Mouse (Mus musculus) C2C12 (cell line): ENCODE measurements at regions not wholly inside any gene's neighbourhood (a gene's known extent, or its start where the extent isn't known, plus 50 kb on each side); places are given as distances from the start of the nearest gene placed in this dataset.

Experiments used
- H3K27me3 ChIP-seq: one replicate; pipeline ENCODE4 v1.6.1; 2011; ENCODE audit not compliant: control insufficient read depth, insufficient read depth, insufficient read length
- H3K36me3 ChIP-seq: one replicate; pipeline ENCODE4 v1.6.1; 2011; ENCODE audit not compliant: control insufficient read depth, insufficient read depth
- H3K4me3 ChIP-seq: one replicate; pipeline ENCODE4 v1.5.1; 2011; ENCODE audit warnings: mild to moderate bottlenecking, control low read depth; ENCODE audit not compliant: poor library complexity, insufficient read depth, severe bottlenecking
- H3K79me2 ChIP-seq: one replicate; pipeline ENCODE4 v1.6.1; 2011; ENCODE audit not compliant: control insufficient read depth, insufficient read depth
- H3K79me3 ChIP-seq: one replicate; pipeline ENCODE4 v1.6.1; 2011; ENCODE audit warnings: low read depth, control low read depth
- H3ac ChIP-seq: one replicate; pipeline ENCODE3; 2011; ENCODE audit warnings: low read depth; ENCODE audit not compliant: control insufficient read depth, insufficient read length
- CEBPB ChIP-seq: IDR thresholded peaks from one replicate; pipeline ENCODE4 v1.6.1; 2011; ENCODE audit warnings: low read depth, mild to moderate bottlenecking, control low read depth, moderate library complexity
- CTCF ChIP-seq: IDR thresholded peaks from one replicate; pipeline ENCODE4 v1.5.1; 2011; ENCODE audit not compliant: control insufficient read depth, insufficient read depth, insufficient read length
- FOSL1 ChIP-seq: IDR thresholded peaks from one replicate; pipeline ENCODE4 v1.8.0; 2011; ENCODE audit warnings: mild to moderate bottlenecking, low read length; ENCODE audit not compliant: poor library complexity, insufficient read depth, severe bottlenecking
- MAX ChIP-seq: IDR thresholded peaks from one replicate; pipeline ENCODE4 v1.6.1; 2011; ENCODE audit warnings: mild to moderate bottlenecking, control low read depth
- MYOD1 ChIP-seq: IDR thresholded peaks from one replicate; pipeline ENCODE4 v1.6.1; 2011; ENCODE audit warnings: low read depth; ENCODE audit not compliant: control insufficient read depth, insufficient read length
- MYOG ChIP-seq: IDR thresholded peaks from one replicate; pipeline ENCODE4 v1.6.1; 2011; ENCODE audit not compliant: control insufficient read depth, insufficient read length; ENCODE audit errors: extremely low read depth
- USF1 ChIP-seq: IDR thresholded peaks from one replicate; pipeline ENCODE4 v1.6.1; 2011; ENCODE audit warnings: low read depth, mild to moderate bottlenecking, control low read depth, moderate library complexity

- Histone ChIP-seq H3K79me2 (no peaks in the 10 kb centered on the region), H3K27me3 (no peaks in the 10 kb centered on the region), H3K79me3 (no peaks in the 10 kb centered on the region), H3K36me3 (no peaks in the 10 kb centered on the region), H3ac (no peak overlapping the region), H3K4me3 (no peak overlapping the region)
- no peak for TF ChIP-seq CTCF
- no peak for TF ChIP-seq USF1
- no peak for TF ChIP-seq FOSL1
- TF ChIP-seq CEBPB, result no peak
- no peak for TF ChIP-seq MYOD1
- TF ChIP-seq MYOG, result no peak
- TF ChIP-seq MAX, result no peak
Measured at GRCm38 (mm10) chr15:26953818-26954385, 58.5 kb upstream of the Fbxl7 start.

GRCm38 (mm10) chr15:26958980-26959379, 63.6 kb upstream of the Fbxl7 start:
- Histone ChIP-seq H3ac (no peak overlapping the region), H3K79me3 (no peaks in the 10 kb centered on the region), H3K27me3 (peaks cover 8% of the 10 kb centered on the region), H3K4me3 (no peak overlapping the region), H3K79me2 (no peaks in the 10 kb centered on the region), H3K36me3 (no peaks in the 10 kb centered on the region)
- TF ChIP-seq MYOG (no peak), MYOD1 (no peak), CTCF (no peak), MAX (no peak), CEBPB (no peak), FOSL1 (no peak), USF1 (no peak)

GRCm38 (mm10) chr15:26968392-26969025, 73.1 kb upstream of the Fbxl7 start:
- no peaks in the 10 kb centered on the region for H3K36me3 ChIP-seq
- no peaks in the 10 kb centered on the region for H3K79me2 ChIP-seq
- H3ac ChIP-seq, result no peak overlapping the region
- peaks cover 16% of the 10 kb centered on the region for H3K27me3 ChIP-seq
- H3K79me3 ChIP-seq, result no peaks in the 10 kb centered on the region
- TF ChIP-seq CTCF (no peak), USF1 (no peak), FOSL1 (no peak), MYOD1 (no peak), MYOG (no peak), MAX (no peak), CEBPB (no peak)
- H3K4me3 ChIP-seq, result no peak overlapping the region

- Histone ChIP-seq H3ac (no peak overlapping the region), H3K79me2 (no peaks in the 10 kb centered on the region), H3K27me3 (peaks cover 5% of the 10 kb centered on the region), H3K36me3 (no peaks in the 10 kb centered on the region), H3K4me3 (no peak overlapping the region), H3K79me3 (no peaks in the 10 kb centered on the region)
- TF ChIP-seq MYOG (no peak), MAX (no peak), CTCF (no peak), USF1 (no peak), MYOD1 (no peak), CEBPB (no peak), FOSL1 (no peak)
Measured at GRCm38 (mm10) chr15:26970770-26971169, 75.4 kb upstream of the Fbxl7 start.

GRCm38 (mm10) chr15:26993054-26993453, 97.7 kb upstream of the Fbxl7 start:
- H3K79me2 ChIP-seq, result no peaks in the 10 kb centered on the region
- H3K27me3 ChIP-seq, result peaks cover 4% of the 10 kb centered on the region
- H3K36me3 ChIP-seq, result no peaks in the 10 kb centered on the region
- no peaks in the 10 kb centered on the region for H3K79me3 ChIP-seq
- no peak for TF ChIP-seq CTCF
- TF ChIP-seq MYOD1, result no peak
- TF ChIP-seq MYOG, result no peak
- no peak for TF ChIP-seq MAX
- TF ChIP-seq CEBPB, result no peak
- TF ChIP-seq FOSL1, result no peak
- TF ChIP-seq USF1, result no peak
- H3ac ChIP-seq, result no peak overlapping the region
- H3K4me3 ChIP-seq, result no peak overlapping the region

GRCm38 (mm10) chr15:27009069-27009468, 113.7 kb upstream of the Fbxl7 start:
- no peak overlapping the region for H3ac ChIP-seq
- no peaks in the 10 kb centered on the region for H3K36me3 ChIP-seq
- no peaks in the 10 kb centered on the region for H3K79me2 ChIP-seq
- no peak for TF ChIP-seq CTCF
- TF ChIP-seq FOSL1, result no peak
- TF ChIP-seq MYOG, result no peak
- no peak for TF ChIP-seq MAX
- no peak for TF ChIP-seq MYOD1
- no peak for TF ChIP-seq USF1
- TF ChIP-seq CEBPB, result no peak
- H3K4me3 ChIP-seq, result no peak overlapping the region
- H3K79me3 ChIP-seq, result no peaks in the 10 kb centered on the region
- H3K27me3 ChIP-seq, result peaks cover 4% of the 10 kb centered on the region
